Mouse (Mus musculus): ENCODE measurements around the gene Tmem37. TPM values are rescaled to one million over a fixed set of nuclear protein-coding genes. Genes with fewer than 3 reads are reported as not detected.
A peak's percentile ranks its signal among the peaks of the same experiment; 100 is the strongest.

The Tmem37 gene
- total RNA-seq (2022), result 1 to 10 TPM; 1.3 to 2.6 (median 2.2) TPM

- DNase-seq (ENCODE audit: low spot score in 2 of 2), result no peak
Measured at GRCm38 (mm10) chr1:120073519-120074306, at the start of gene Tmem37. Gene Tmem37, minus strand, starts transcription at chr1:120074074.

GRCm38 (mm10) chr1:120122634-120123383, 48.9 kb upstream of the Tmem37 start:
- DNase-seq (ENCODE audit: low spot score in 2 of 2), result no peak

- no peak for DNase-seq (ENCODE audit: low spot score in 2 of 2)
Measured at GRCm38 (mm10) chr1:120121930-120122530, 48.2 kb upstream of the Tmem37 start.

GRCm38 (mm10) chr1:120120969-120121811, 47.3 kb upstream of the Tmem37 start, which contains the start of the genes Dbi and 3110009E18Rik:
Gene Dbi, minus strand, starts transcription at chr1:120121078.
Gene 3110009E18Rik, plus strand, starts transcription at chr1:120121187.
- DNase-seq (ENCODE audit: low spot score in 2 of 2), result peak; percentile 90 to 97

GRCm38 (mm10) chr1:120120141-120120968, 46.5 kb upstream of the Tmem37 start:
- peak in 1 of 2 experiments; percentile 35 for DNase-seq (ENCODE audit: low spot score in 2 of 2)

GRCm38 (mm10) chr1:120119389-120119788, 45.5 kb upstream of the Tmem37 start:
- no peak for DNase-seq (ENCODE audit: low spot score in 2 of 2)

- DNase-seq (ENCODE audit: low spot score in 2 of 2), result no peak
Measured at GRCm38 (mm10) chr1:120118854-120119253, 45.0 kb upstream of the Tmem37 start.

- no peak for DNase-seq (ENCODE audit: low spot score in 2 of 2)
Measured at GRCm38 (mm10) chr1:120116106-120116505, 42.2 kb upstream of the Tmem37 start.

- peak; percentile 65 to 90 for DNase-seq (ENCODE audit: low spot score in 2 of 2)
Measured at GRCm38 (mm10) chr1:120115671-120116081, 41.8 kb upstream of the Tmem37 start.

GRCm38 (mm10) chr1:120112251-120113187, 38.6 kb upstream of the Tmem37 start:
- no peak for DNase-seq (ENCODE audit: low spot score in 2 of 2)

- DNase-seq (ENCODE audit: low spot score in 2 of 2), result no peak
Measured at GRCm38 (mm10) chr1:120111766-120112165, 37.9 kb upstream of the Tmem37 start.

- DNase-seq (ENCODE audit: low spot score in 2 of 2), result no peak
Measured at GRCm38 (mm10) chr1:120109741-120110432, 36.0 kb upstream of the Tmem37 start.

- no peak for DNase-seq (ENCODE audit: low spot score in 2 of 2)
Measured at GRCm38 (mm10) chr1:120105556-120105959, 31.7 kb upstream of the Tmem37 start.

- no peak for DNase-seq (ENCODE audit: low spot score in 2 of 2)
Measured at GRCm38 (mm10) chr1:120101227-120101609, 27.3 kb upstream of the Tmem37 start.

- no peak for DNase-seq (ENCODE audit: low spot score in 2 of 2)
Measured at GRCm38 (mm10) chr1:120100456-120101226, 26.8 kb upstream of the Tmem37 start.

- DNase-seq (ENCODE audit: low spot score in 2 of 2), result no peak
Measured at GRCm38 (mm10) chr1:120099483-120099882, 25.6 kb upstream of the Tmem37 start.

- peak in 1 of 2 experiments; percentile 81 for DNase-seq (ENCODE audit: low spot score in 2 of 2)
Measured at GRCm38 (mm10) chr1:120098327-120098726, 24.5 kb upstream of the Tmem37 start.

- no peak for DNase-seq (ENCODE audit: low spot score in 2 of 2)
Measured at GRCm38 (mm10) chr1:120094920-120095319, 21.0 kb upstream of the Tmem37 start.
